ENCODE assay signal across 9 mouse cellular contexts in genomic region chr7:62348804-62349190, GRCm38 (mm10). TPM values are rescaled to one million over a fixed set of nuclear protein-coding genes. Genes with fewer than 3 reads are reported as not detected.
DNase-seq lines count a peak whose midpoint lies in the region; ATAC-seq and TF ChIP-seq lines count a peak whose summit lies in the region.
"Had no signal": no experiment of that assay in that cellular context is flagged by ENCODE, and none has a peak within 500 bp of the region (broad histone marks: within the 10 kb centered on the region; RNA-seq: fewer than 3 reads in every experiment).

No protein-coding gene starts in this region.

- no peaks in the 10 kb centered on the region for H3K36me3 ChIP-seq in heart, embryonic 11.5 days (ENCODE audit: control insufficient read depth, insufficient read depth, low read length)
- no peaks in the 10 kb centered on the region for H3K36me3 ChIP-seq in forebrain, embryonic 13.5 days (ENCODE audit: poor library complexity, severe bottlenecking)
- H3K36me3 ChIP-seq in kidney, postnatal 0 days (ENCODE audit: insufficient read depth, low read length): no peaks in the 10 kb centered on the region

- no peak for TF ChIP-seq CTCF in kidney, postnatal 0 days (IDR thresholded peaks at IDR 0.05; ENCODE audit: low read depth)

- H3K9ac ChIP-seq in heart, embryonic 11.5 days (ENCODE audit: low read depth, low read length): peak overlapping the region; percentile 56
- H3K9ac ChIP-seq in forebrain, embryonic 13.5 days: peak overlapping the region; percentile 81
- peak overlapping the region; percentile 56; the same call in 1 of the 2 replicates for H3K9ac ChIP-seq in kidney, postnatal 0 days (ENCODE audit: low read depth, low read length)

- H3K4me3 ChIP-seq in heart, embryonic 11.5 days (ENCODE audit: low read depth, low read length): peak overlapping the region; percentile 53
- H3K4me3 ChIP-seq in forebrain, embryonic 13.5 days: peak overlapping the region; percentile 61
- H3K4me3 ChIP-seq in kidney, postnatal 0 days (replicated peaks; ENCODE audit: low read depth, low read length): peak overlapping the region; percentile 39

- no peak for DNase-seq in heart, adult 8-10 months (ENCODE audit: low spot score)
- DNase-seq in R1 (ENCODE audit: low read depth, low spot score): peak; percentile 14
- no peak for DNase-seq in kidney, postnatal 0 days (ENCODE audit: low spot score)
- no peak for DNase-seq in spleen, adult 12 weeks (ENCODE audit: low spot score)
- DNase-seq in urinary bladder, postnatal 4 days (ENCODE audit: low spot score in 2 of 2): no peak

- peaks cover 5% of the 10 kb centered on the region; the same call in 1 of the 2 replicates for H3K9me3 ChIP-seq in heart, embryonic 11.5 days (replicated peaks; ENCODE audit: control insufficient read depth, low read length)
- peaks cover 10% of the 10 kb centered on the region for H3K9me3 ChIP-seq in forebrain, embryonic 13.5 days (replicated peaks)
- H3K9me3 ChIP-seq in kidney, postnatal 0 days (replicated peaks; ENCODE audit: low read length): no peaks in the 10 kb centered on the region

- H3K27ac ChIP-seq in heart, embryonic 11.5 days (ENCODE audit: low read depth, low read length): no peak overlapping the region
- H3K27ac ChIP-seq in forebrain, embryonic 13.5 days: peak overlapping the region; percentile 75
- H3K27ac ChIP-seq in kidney, postnatal 0 days: no peak overlapping the region

- no peaks in the 10 kb centered on the region for H3K27me3 ChIP-seq in heart, embryonic 11.5 days (ENCODE audit: control insufficient read depth, insufficient read depth, low read length)
- no peaks in the 10 kb centered on the region for H3K27me3 ChIP-seq in forebrain, embryonic 13.5 days
- H3K27me3 ChIP-seq in kidney, postnatal 0 days (ENCODE audit: insufficient read depth, low read length): no peaks in the 10 kb centered on the region

- peak overlapping the region; percentile 65 for H3K4me2 ChIP-seq in heart, embryonic 11.5 days
- H3K4me2 ChIP-seq in forebrain, embryonic 13.5 days: peak overlapping the region; percentile 72
- peak overlapping the region; percentile 61 for H3K4me2 ChIP-seq in kidney, postnatal 0 days (ENCODE audit: low read length)

- ATAC-seq in heart, embryonic 11.5 days (replicated peaks; ENCODE audit: insufficient number of reproducible peaks, low FRiP score, low TSS enrichment): peak; percentile 44; the same call in 1 of the 2 replicates
- ATAC-seq in forebrain, embryonic 13.5 days: peak; percentile 42
- ATAC-seq in kidney, postnatal 0 days (replicated peaks; ENCODE audit: low FRiP score, low read depth): peak; percentile 53; the same call in 1 of the 2 replicates
- ATAC-seq in monocyte, adult 5-6 weeks (replicated peaks; ENCODE audit: insufficient number of reproducible peaks, low FRiP score, low TSS enrichment, poor library complexity, severe bottlenecking): peak; percentile 27; the same call in 1 of the 2 replicates

- 27% methylated on average over 17 of the region's 17 CpGs for WGBS in heart, embryonic 11.5 days (ENCODE audit: insufficient replicate concordance)
- 35% methylated on average over 17 of the region's 17 CpGs for WGBS in forebrain, embryonic 13.5 days
- WGBS in kidney, postnatal 0 days: 41% methylated on average over 17 of the region's 17 CpGs

- no peaks in the 10 kb centered on the region for H3K4me1 ChIP-seq in heart, embryonic 11.5 days (ENCODE audit: control insufficient read depth, insufficient read depth, low read length)
- H3K4me1 ChIP-seq in forebrain, embryonic 13.5 days: peaks cover 14% of the 10 kb centered on the region; the same call in 1 of the 2 replicates
- no peaks in the 10 kb centered on the region for H3K4me1 ChIP-seq in kidney, postnatal 0 days (replicated peaks; ENCODE audit: insufficient read depth, low read length)

RNA-seq across cellular contexts. Expression of gene Ndn, which starts 2.4 kb away (rescaled TPM):
- polyA plus RNA-seq in heart, embryonic 11.5 days (2014; fragmentation: Nextera tagmentation; extraction: Ambion mirVana): 72.8 and 83.9 TPM in 2 replicates
- total RNA-seq in heart, adult 8-10 months (2022): 1 to 10 TPM; 3.1 to 5.2 (median 3.9) TPM
- polyA plus RNA-seq in forebrain, embryonic 13.5 days (2015; fragmentation: Nextera tagmentation; extraction: Ambion mirVana): 381 and 439 TPM in 2 replicates
- polyA plus RNA-seq in kidney, postnatal 0 days (2015; fragmentation: Nextera tagmentation; extraction: Ambion mirVana): 50.7 and 51.5 TPM in 2 replicates
- total RNA-seq in monocyte, adult 5-6 weeks (2017): not detected in 3 replicates
- total RNA-seq: neutrophil, adult 5-6 weeks had no signal

RNA-seq across cellular contexts. Expression of gene Magel2, which starts 28.0 kb away (rescaled TPM):
- 0.51 and 0.93 TPM in 2 replicates for polyA plus RNA-seq in heart, embryonic 11.5 days (2014; fragmentation: Nextera tagmentation; extraction: Ambion mirVana)
- total RNA-seq in heart, adult 8-10 months (2022): not detected
- polyA plus RNA-seq in forebrain, embryonic 13.5 days (2015; fragmentation: Nextera tagmentation; extraction: Ambion mirVana): 16.6 and 22.1 TPM in 2 replicates
- polyA plus RNA-seq in kidney, postnatal 0 days (2015; fragmentation: Nextera tagmentation; extraction: Ambion mirVana): 0.09 TPM in 1 of 2 replicates, not detected in the other
- not detected in 3 replicates for total RNA-seq in monocyte, adult 5-6 weeks (2017)
- total RNA-seq: neutrophil, adult 5-6 weeks had no signal
